Mouse (Mus musculus) E14TG2a.4 (cell line): ENCODE data around the gene 1700113H08Rik.

Experiments
- H3K27me3 ChIP-seq: 2 replicates; pipeline ENCODE4 v1.6.1; 2014; ENCODE audit warnings: low read length, control low read depth; ENCODE audit not compliant: insufficient read depth
- H3K36me3 ChIP-seq: 2 replicates; pipeline ENCODE4 v1.6.1; 2014; ENCODE audit warnings: low read length, control low read depth; ENCODE audit not compliant: insufficient read depth
- H3K4me1 ChIP-seq: replicated peaks from 2 replicates; pipeline ENCODE4 v1.6.1; 2014; ENCODE audit warnings: low read depth, low read length, control low read depth
- H3K4me3 ChIP-seq: replicated peaks from 2 replicates; pipeline ENCODE4 v1.5.1; 2014; ENCODE audit warnings: mild to moderate bottlenecking, low read length
- H3K9me3 ChIP-seq: 2 replicates; pipeline ENCODE4 v1.6.1; 2014; ENCODE audit warnings: low read length, control low read depth
- CTCF ChIP-seq: conservative IDR thresholded peaks from 2 replicates; pipeline ENCODE4 v1.5.1; 2014; ENCODE audit warnings: low read length
- NANOG ChIP-seq: IDR thresholded peaks from 2 replicates; pipeline ENCODE4 v1.6.1; 2014; ENCODE audit warnings: borderline replicate concordance, low read length, mixed read lengths
- POU5F1 ChIP-seq: IDR thresholded peaks from 2 replicates; pipeline ENCODE4 v1.6.1; 2014; ENCODE audit warnings: low read length, borderline replicate concordance

The 1700113H08Rik gene

GRCm38 (mm10) chr10:87094249-87094648, 36.4 kb downstream of the 1700113H08Rik start:
- Histone ChIP-seq H3K36me3 (no peaks in the 10 kb centered on the region), H3K4me1 (no peaks in the 10 kb centered on the region), H3K27me3 (no peaks in the 10 kb centered on the region), H3K9me3 (no peaks in the 10 kb centered on the region), H3K4me3 (no peak overlapping the region)
- TF ChIP-seq POU5F1 (no peak), CTCF (peak; percentile 42), NANOG (no peak)

- TF ChIP-seq NANOG = no peak
- no peak for TF ChIP-seq POU5F1
- no peak for TF ChIP-seq CTCF
- H3K4me3 ChIP-seq = no peak overlapping the region
- H3K36me3 ChIP-seq = no peaks in the 10 kb centered on the region
- peaks cover 14% of the 10 kb centered on the region for H3K9me3 ChIP-seq
- no peaks in the 10 kb centered on the region for H3K4me1 ChIP-seq
- H3K27me3 ChIP-seq = no peaks in the 10 kb centered on the region
These were observed 40.9 kb downstream of the 1700113H08Rik start for GRCm38 (mm10) chr10:87098722-87099121.

- no peak for TF ChIP-seq POU5F1
- TF ChIP-seq NANOG = no peak
- no peak for TF ChIP-seq CTCF
- H3K27me3 ChIP-seq = no peaks in the 10 kb centered on the region
- H3K9me3 ChIP-seq = peaks cover 14% of the 10 kb centered on the region
- no peak overlapping the region for H3K4me3 ChIP-seq
- H3K36me3 ChIP-seq = no peaks in the 10 kb centered on the region
- H3K4me1 ChIP-seq = no peaks in the 10 kb centered on the region
These were observed 42.8 kb downstream of the 1700113H08Rik start for GRCm38 (mm10) chr10:87100668-87101067.

GRCm38 (mm10) chr10:87101265-87101950, 43.6 kb downstream of the 1700113H08Rik start:
- TF ChIP-seq CTCF (no peak), POU5F1 (no peak), NANOG (no peak)
- Histone ChIP-seq H3K9me3 (peaks cover 14% of the 10 kb centered on the region), H3K4me3 (no peak overlapping the region), H3K27me3 (no peaks in the 10 kb centered on the region), H3K4me1 (no peaks in the 10 kb centered on the region), H3K36me3 (no peaks in the 10 kb centered on the region)

- Histone ChIP-seq H3K9me3 (peaks cover 14% of the 10 kb centered on the region), H3K4me3 (no peak overlapping the region), H3K27me3 (no peaks in the 10 kb centered on the region), H3K4me1 (no peaks in the 10 kb centered on the region), H3K36me3 (no peaks in the 10 kb centered on the region)
- TF ChIP-seq NANOG = no peak
- TF ChIP-seq CTCF = no peak
- TF ChIP-seq POU5F1 = no peak
These were observed 44.1 kb downstream of the 1700113H08Rik start for GRCm38 (mm10) chr10:87101951-87102320.

GRCm38 (mm10) chr10:87102455-87102854, 44.6 kb downstream of the 1700113H08Rik start:
- Histone ChIP-seq H3K36me3 (no peaks in the 10 kb centered on the region), H3K4me3 (no peak overlapping the region), H3K4me1 (no peaks in the 10 kb centered on the region), H3K9me3 (peaks cover 14% of the 10 kb centered on the region), H3K27me3 (no peaks in the 10 kb centered on the region)
- TF ChIP-seq NANOG (no peak), POU5F1 (no peak), CTCF (no peak)

GRCm38 (mm10) chr10:87103286-87103685, 45.4 kb downstream of the 1700113H08Rik start:
- Histone ChIP-seq H3K27me3 (no peaks in the 10 kb centered on the region), H3K4me1 (no peaks in the 10 kb centered on the region), H3K36me3 (no peaks in the 10 kb centered on the region), H3K4me3 (no peak overlapping the region), H3K9me3 (peaks cover 14% of the 10 kb centered on the region)
- TF ChIP-seq NANOG (no peak), CTCF (no peak), POU5F1 (no peak)

- Histone ChIP-seq H3K27me3 (no peaks in the 10 kb centered on the region), H3K4me3 (no peak overlapping the region), H3K9me3 (peaks cover 5% of the 10 kb centered on the region; the same call in 1 of the 2 replicates), H3K36me3 (no peaks in the 10 kb centered on the region), H3K4me1 (no peaks in the 10 kb centered on the region)
- no peak for TF ChIP-seq CTCF
- no peak for TF ChIP-seq NANOG
- TF ChIP-seq POU5F1 = no peak
These were observed 49.9 kb downstream of the 1700113H08Rik start for GRCm38 (mm10) chr10:87107565-87108297.
